Mouse (Mus musculus): Measurements from ENCODE around the gene Gpx4. TPM values are rescaled to one million over a fixed set of nuclear protein-coding genes. Genes with fewer than 3 reads are reported as not detected.
A peak's percentile ranks its signal among the peaks of the same experiment; 100 is the strongest.
"Not testable (repeated sequence)": the region's sequence is repeated elsewhere in the genome, so short reads cannot be mapped to it uniquely, and the experiment has no call there.

The Gpx4 gene
- polyA plus RNA-seq, 1 experiment from 2014 or later = 603 TPM

- H3K36me3 ChIP-seq (replicated peaks) = peaks cover 5% of the 10 kb centered on the region
- no peak for ATAC-seq (ENCODE audit: insufficient read depth)
- no peak overlapping the region for H3K4me3 ChIP-seq (replicated peaks)
- H3K27ac ChIP-seq (replicated peaks) = peak overlapping the region; percentile 90
- peaks cover 75% of the 10 kb centered on the region for H3K4me1 ChIP-seq (replicated peaks)
- WGBS (ENCODE audit: insufficient replicate concordance) = 62% methylated on average over 6 of the region's 6 CpGs
- H3K9ac ChIP-seq = no peak overlapping the region
- no peak overlapping the region for H3K4me2 ChIP-seq
- H3K9me3 ChIP-seq (replicated peaks) = no peaks in the 10 kb centered on the region
- H3K27me3 ChIP-seq = no peaks in the 10 kb centered on the region
Measured at GRCm38 (mm10) chr10:80050244-80050643, 3.3 kb downstream of the Gpx4 start.

DNA sequence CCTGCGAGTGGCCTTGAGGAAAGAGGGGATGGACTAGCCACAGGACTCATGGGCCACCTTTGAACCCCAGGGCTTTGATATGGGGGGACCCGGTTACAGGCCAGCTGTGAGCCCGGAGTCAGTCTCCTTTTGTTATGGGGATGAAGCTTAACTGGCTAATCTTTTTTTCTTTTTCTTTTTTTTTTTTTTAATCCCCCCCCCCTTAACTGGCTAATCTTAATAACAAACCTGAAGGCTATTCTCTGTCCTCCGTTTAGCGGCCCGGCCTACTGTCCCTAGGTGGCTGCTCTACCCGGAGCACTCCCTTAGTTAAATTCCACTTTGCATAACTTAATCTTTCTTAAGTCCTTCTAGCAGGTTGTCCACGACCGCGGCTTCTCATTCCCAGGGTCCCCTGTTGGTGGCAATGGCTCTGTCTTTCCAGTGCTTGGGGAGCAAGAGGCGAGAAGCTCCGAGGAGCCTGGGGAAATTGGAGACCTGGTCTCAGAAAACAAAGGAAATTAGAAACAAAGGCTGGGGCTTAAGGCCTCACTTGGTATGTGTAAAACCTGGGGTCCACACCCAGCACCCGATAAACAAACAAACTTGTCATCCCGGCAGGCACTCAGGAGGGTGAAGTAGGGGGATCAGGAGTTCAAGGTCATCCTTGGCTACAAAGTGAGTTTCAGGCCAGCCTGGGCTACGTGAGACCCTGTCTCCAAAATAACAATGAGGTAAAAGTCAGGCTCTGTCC lies 4.1 kb downstream of the Gpx4 start:
- Histone ChIP-seq H3K4me1 (replicated peaks) (peaks cover 75% of the 10 kb centered on the region), H3K9me3 (replicated peaks) (no peaks in the 10 kb centered on the region), H3K27ac (replicated peaks) (peak overlapping the region; percentile 90), H3K4me3 (replicated peaks) (no peak overlapping the region), H3K36me3 (replicated peaks) (peaks cover 13% of the 10 kb centered on the region), H3K4me2 (peak overlapping the region; percentile 77; the same call in 1 of the 2 replicates), H3K9ac (no peak overlapping the region), H3K27me3 (no peaks in the 10 kb centered on the region)
- ATAC-seq (ENCODE audit: insufficient read depth) = no peak
- WGBS (ENCODE audit: insufficient replicate concordance) = 48% methylated on average over 15 of the region's 15 CpGs

GRCm38 (mm10) chr10:80051618-80052373 lies 4.8 kb downstream of the Gpx4 start:
- Histone ChIP-seq H3K27ac (replicated peaks) (peak overlapping the region; percentile 90), H3K4me2 (peak overlapping the region; percentile 77), H3K4me3 (replicated peaks) (no peak overlapping the region), H3K27me3 (no peaks in the 10 kb centered on the region), H3K36me3 (replicated peaks) (peaks cover 21% of the 10 kb centered on the region), H3K9ac (peak overlapping the region; percentile 30; the same call in 1 of the 2 replicates), H3K9me3 (replicated peaks) (no peaks in the 10 kb centered on the region), H3K4me1 (replicated peaks) (peaks cover 80% of the 10 kb centered on the region)
- ATAC-seq (ENCODE audit: insufficient read depth) = no peak
- 24% methylated on average over 14 of the region's 14 CpGs for WGBS (ENCODE audit: insufficient replicate concordance)

GRCm38 (mm10) chr10:80052374-80052764 lies 5.4 kb downstream of the Gpx4 start:
- H3K4me3 ChIP-seq (replicated peaks) = no peak overlapping the region
- peaks cover 26% of the 10 kb centered on the region for H3K36me3 ChIP-seq (replicated peaks)
- H3K9ac ChIP-seq = peak overlapping the region; percentile 30; the same call in 1 of the 2 replicates
- H3K4me2 ChIP-seq = peak overlapping the region; percentile 77
- no peaks in the 10 kb centered on the region for H3K9me3 ChIP-seq (replicated peaks)
- WGBS (ENCODE audit: insufficient replicate concordance) = 78% methylated on average over 5 of the region's 5 CpGs
- H3K27me3 ChIP-seq = no peaks in the 10 kb centered on the region
- H3K27ac ChIP-seq (replicated peaks) = peak overlapping the region; percentile 90
- peaks cover 84% of the 10 kb centered on the region for H3K4me1 ChIP-seq (replicated peaks)
- ATAC-seq (ENCODE audit: insufficient read depth) = no peak

DNA sequence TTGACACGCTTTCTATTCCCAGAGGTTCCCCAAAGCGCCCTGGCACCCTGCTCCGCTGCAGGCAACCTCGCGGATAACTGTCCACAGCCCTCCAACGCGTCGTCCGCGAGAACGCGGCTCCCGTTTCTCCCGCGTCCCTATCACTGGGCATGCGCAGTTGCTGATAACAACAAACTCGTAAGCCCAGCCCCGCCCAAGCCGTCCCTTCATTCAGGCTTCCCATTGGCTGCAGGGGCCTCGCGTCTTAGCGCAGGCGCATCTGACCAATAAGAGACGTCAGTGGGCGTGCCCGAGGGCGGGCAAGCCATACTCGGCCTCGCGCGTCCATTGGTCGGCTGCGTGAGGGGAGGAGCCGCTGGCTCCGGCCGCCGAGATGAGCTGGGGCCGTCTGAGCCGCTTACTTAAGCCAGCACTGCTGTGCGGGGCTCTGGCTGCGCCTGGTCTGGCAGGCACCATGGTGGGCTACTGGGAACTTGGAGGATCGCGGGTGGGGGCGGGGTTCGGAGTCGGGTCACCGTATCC lies 6.4 kb downstream of the Gpx4 start:
- Histone ChIP-seq H3K9ac (peak overlapping the region; percentile 100), H3K27me3 (no peaks in the 10 kb centered on the region), H3K9me3 (replicated peaks) (no peaks in the 10 kb centered on the region), H3K27ac (replicated peaks) (peak overlapping the region; percentile 99), H3K4me2 (peak overlapping the region; percentile 83), H3K4me3 (replicated peaks) (peak overlapping the region; percentile 97), H3K4me1 (replicated peaks) (peaks cover 75% of the 10 kb centered on the region), H3K36me3 (replicated peaks) (peaks cover 36% of the 10 kb centered on the region)
- peak; percentile 92 for ATAC-seq (ENCODE audit: insufficient read depth)
- WGBS (ENCODE audit: insufficient replicate concordance) = under 1% methylated on average over 47 of the region's 47 CpGs

DNA sequence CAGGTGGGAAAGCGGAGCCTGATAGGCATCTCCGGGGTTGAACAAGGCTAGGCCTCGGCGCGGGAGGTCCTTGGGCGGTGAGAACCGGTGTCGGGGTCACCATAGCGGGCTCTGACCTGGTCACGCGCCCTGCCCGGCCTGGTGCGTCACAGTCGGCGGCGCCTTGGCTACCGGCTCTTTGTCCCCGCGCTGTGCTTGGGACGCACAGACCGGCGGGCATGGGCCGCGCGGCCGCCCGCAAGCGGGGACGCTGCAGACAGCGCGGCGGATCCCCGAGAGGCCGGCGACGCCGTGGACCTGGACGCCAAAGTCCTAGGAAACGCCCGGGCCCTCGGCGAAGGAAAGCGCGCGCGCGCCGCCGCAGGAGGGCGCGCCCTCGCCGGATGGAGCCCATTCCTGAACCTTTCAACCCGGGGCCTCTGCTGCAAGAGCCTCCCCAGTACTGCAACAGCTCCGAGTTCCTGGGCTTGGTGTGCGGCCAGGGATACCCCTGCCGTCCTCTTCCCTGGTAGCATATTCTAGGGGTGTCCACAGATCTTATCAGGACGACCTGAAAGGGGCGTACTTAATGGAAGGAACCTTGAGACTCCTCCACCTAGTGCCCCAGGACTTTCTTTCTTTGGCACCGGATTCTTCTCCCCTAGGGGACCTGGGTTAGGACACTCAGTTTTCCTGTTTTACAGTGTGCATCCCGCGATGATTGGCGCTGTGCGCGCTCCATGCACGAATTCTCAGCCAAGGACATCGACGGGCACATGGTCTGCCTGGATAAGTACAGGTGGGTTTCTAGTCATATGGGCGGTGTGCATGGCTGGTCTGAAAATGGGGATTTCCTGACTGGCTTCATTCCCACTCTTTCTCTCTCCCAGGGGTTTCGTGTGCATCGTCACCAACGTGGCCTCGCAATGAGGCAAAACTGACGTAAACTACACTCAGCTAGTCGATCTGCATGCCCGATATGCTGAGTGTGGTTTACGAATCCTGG lies 7.2 kb downstream of the Gpx4 start:
- peaks cover 67% of the 10 kb centered on the region for H3K4me1 ChIP-seq (replicated peaks)
- no peaks in the 10 kb centered on the region for H3K9me3 ChIP-seq (replicated peaks)
- H3K4me2 ChIP-seq = peak overlapping the region; percentile 83
- no peaks in the 10 kb centered on the region for H3K27me3 ChIP-seq
- peak; percentile 53 for ATAC-seq (ENCODE audit: insufficient read depth)
- H3K36me3 ChIP-seq (replicated peaks) = peaks cover 44% of the 10 kb centered on the region
- H3K27ac ChIP-seq (replicated peaks) = peak overlapping the region; percentile 99
- H3K9ac ChIP-seq = peak overlapping the region; percentile 100
- under 1% methylated on average over 73 of the region's 77 CpGs for WGBS (ENCODE audit: insufficient replicate concordance)
- peak overlapping the region; percentile 97 for H3K4me3 ChIP-seq (replicated peaks)

DNA sequence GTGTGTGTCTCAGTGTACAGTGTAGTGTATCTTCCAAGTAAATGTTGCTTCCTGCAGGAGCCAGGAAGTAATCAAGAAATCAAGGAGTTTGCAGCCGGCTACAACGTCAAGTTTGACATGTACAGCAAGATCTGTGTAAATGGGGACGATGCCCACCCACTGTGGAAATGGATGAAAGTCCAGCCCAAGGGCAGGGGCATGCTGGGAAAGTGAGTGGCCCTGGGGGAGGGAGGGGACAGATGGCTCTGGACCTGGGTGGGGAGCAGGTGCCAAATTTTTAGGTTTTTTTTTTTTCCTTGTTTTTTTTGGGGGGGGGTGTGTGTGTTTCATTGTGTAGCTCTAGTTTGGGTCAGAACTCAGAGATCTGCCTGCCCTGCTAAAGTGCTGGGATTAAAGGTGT lies 7.9 kb downstream of the Gpx4 start:
- H3K4me3 ChIP-seq (replicated peaks) = peak overlapping the region; percentile 97
- not testable (repeated sequence) for H3K9me3 ChIP-seq (replicated peaks); ATAC-seq (ENCODE audit: insufficient read depth); H3K27me3 ChIP-seq
- 13% methylated on average over 3 of the region's 3 CpGs for WGBS (ENCODE audit: insufficient replicate concordance)
- H3K36me3 ChIP-seq (replicated peaks) = peaks cover 52% of the 10 kb centered on the region
- H3K4me1 ChIP-seq (replicated peaks) = peaks cover 61% of the 10 kb centered on the region
- peak overlapping the region; percentile 83 for H3K4me2 ChIP-seq
- peak overlapping the region; percentile 100 for H3K9ac ChIP-seq
- peak overlapping the region; percentile 99; the same call in 1 of the 2 replicates for H3K27ac ChIP-seq (replicated peaks)

GRCm38 (mm10) chr10:80055364-80055763 lies 8.4 kb downstream of the Gpx4 start:
- no peak for ATAC-seq (ENCODE audit: insufficient read depth)

DNA sequence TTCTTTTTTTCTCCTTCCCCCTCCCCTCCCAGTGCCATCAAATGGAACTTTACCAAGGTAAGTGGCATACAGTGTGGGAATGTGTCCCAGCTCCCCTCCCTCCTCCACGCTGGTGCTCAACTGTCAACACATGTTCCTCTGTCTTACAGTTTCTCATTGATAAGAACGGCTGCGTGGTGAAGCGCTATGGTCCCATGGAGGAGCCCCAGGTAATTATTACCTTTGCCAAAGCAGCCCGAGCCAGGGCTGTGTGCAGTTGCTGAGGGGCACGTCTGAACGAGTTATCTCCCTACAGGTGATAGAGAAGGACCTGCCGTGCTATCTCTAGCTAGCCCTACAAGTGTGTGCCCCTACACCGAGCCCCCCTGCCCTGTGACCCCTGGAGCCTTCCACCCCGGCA lies 8.9 kb downstream of the Gpx4 start:
- Histone ChIP-seq H3K4me2 (peak overlapping the region; percentile 83), H3K4me1 (replicated peaks) (peaks cover 51% of the 10 kb centered on the region), H3K4me3 (replicated peaks) (peak overlapping the region; percentile 97), H3K9me3 (replicated peaks) (no peaks in the 10 kb centered on the region), H3K27me3 (no peaks in the 10 kb centered on the region), H3K27ac (replicated peaks) (peak overlapping the region; percentile 53), H3K9ac (peak overlapping the region; percentile 100), H3K36me3 (replicated peaks) (peaks cover 62% of the 10 kb centered on the region)
- 38% methylated on average over 10 of the region's 10 CpGs for WGBS (ENCODE audit: insufficient replicate concordance)
- ATAC-seq (ENCODE audit: insufficient read depth) = no peak

More at GRCm38 (mm10) chr10:80055364-80055763, 8.4 kb downstream of the Gpx4 start:
- H3K9me3 ChIP-seq (replicated peaks) = no peaks in the 10 kb centered on the region
- no peaks in the 10 kb centered on the region for H3K27me3 ChIP-seq
- WGBS (ENCODE audit: insufficient replicate concordance) = 75% methylated on average over 5 of the region's 5 CpGs
- peak overlapping the region; percentile 53 for H3K27ac ChIP-seq (replicated peaks)
- peaks cover 56% of the 10 kb centered on the region for H3K36me3 ChIP-seq (replicated peaks)
- peaks cover 56% of the 10 kb centered on the region for H3K4me1 ChIP-seq (replicated peaks)
- H3K4me3 ChIP-seq (replicated peaks) = peak overlapping the region; percentile 97
- H3K9ac ChIP-seq = peak overlapping the region; percentile 100
- peak overlapping the region; percentile 83 for H3K4me2 ChIP-seq

DNA sequence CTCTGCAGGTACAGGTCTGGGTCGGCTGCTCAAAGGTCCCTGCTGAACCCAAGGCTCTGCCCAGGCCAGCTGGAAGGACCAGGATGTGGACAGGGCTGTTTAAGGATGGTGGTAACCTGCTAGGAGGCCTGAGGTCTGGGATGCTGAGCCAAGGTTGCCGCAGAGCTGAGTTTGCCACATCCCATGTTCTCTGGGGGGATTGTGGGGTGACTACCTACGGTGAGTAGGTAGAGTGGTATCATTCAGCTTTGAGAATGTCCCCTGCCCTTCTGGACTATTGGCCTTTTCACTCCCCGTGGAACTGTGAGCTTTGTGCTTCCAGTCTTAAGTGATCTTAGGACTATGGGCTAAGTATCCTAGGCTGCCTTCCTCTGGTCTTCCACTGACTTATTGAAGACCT lies 9.5 kb downstream of the Gpx4 start:
- Histone ChIP-seq H3K36me3 (replicated peaks) (peaks cover 68% of the 10 kb centered on the region), H3K9ac (no peak overlapping the region), H3K27ac (replicated peaks) (no peak overlapping the region), H3K27me3 (no peaks in the 10 kb centered on the region), H3K4me1 (replicated peaks) (peaks cover 45% of the 10 kb centered on the region), H3K4me3 (replicated peaks) (no peak overlapping the region), H3K9me3 (replicated peaks) (no peaks in the 10 kb centered on the region), H3K4me2 (peak overlapping the region; percentile 21)
- ATAC-seq (ENCODE audit: insufficient read depth) = no peak
- WGBS (ENCODE audit: insufficient replicate concordance) = 78% methylated on average over 4 of the region's 4 CpGs

Data from liver, embryonic 15.5 days (tissue).